Mouse (Mus musculus): Measurements from ENCODE around the gene Ppp1r1b. TPM values are rescaled to one million over a fixed set of nuclear protein-coding genes. Genes with fewer than 3 reads are reported as not detected.

Gene Ppp1r1b
- polyA plus RNA-seq, 1 experiment from 2014 or later: 0.41 TPM

DNA sequence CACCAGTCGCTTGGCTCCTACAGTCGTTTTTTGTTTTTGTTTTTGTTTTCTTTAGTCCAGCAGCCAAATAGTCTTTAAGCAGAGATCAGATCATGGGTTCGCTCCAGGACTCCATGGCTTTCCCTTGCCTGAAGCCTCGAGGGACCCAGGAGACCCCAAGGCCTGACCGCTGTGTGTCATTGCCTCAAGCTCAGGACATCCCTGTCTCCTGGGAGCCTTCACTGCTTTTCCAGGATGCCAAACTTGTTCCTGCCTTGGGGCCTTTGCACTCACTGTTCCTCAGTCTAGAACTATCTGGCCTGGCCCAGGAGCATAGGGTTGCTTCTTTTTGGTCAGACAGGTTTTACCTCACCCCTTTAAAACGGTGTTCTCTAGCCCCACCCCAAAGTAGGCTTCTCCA lies 58.4 kb downstream of the Ppp1r1b start:
- 72% methylated on average over 6 of the region's 6 CpGs for WGBS
- Histone ChIP-seq H3K4me1 (peaks cover 19% of the 10 kb centered on the region), H3K9me3 (no peaks in the 10 kb centered on the region), H3K36me3 (replicated peaks) (no peaks in the 10 kb centered on the region), H3K27ac (no peak overlapping the region), H3K27me3 (ENCODE audit: poor library complexity, severe bottlenecking) (peaks cover 38% of the 10 kb centered on the region), H3K4me3 (no peak overlapping the region)
- DNase-seq (ENCODE audit: extremely low spot score, low spot score): no peak

Other genes starting within 250 kb of the Ppp1r1b start
- 16.9 and 18.3 TPM in 2 replicates for gene Fbxl20, start 198.0 kb upstream of the Ppp1r1b start, polyA plus RNA-seq (2016; fragmentation: Nextera tagmentation; extraction: Ambion mirVana)
- 77.9 and 78.5 TPM in 2 replicates for gene Med1, start 155.1 kb upstream of the Ppp1r1b start, polyA plus RNA-seq (2016; fragmentation: Nextera tagmentation; extraction: Ambion mirVana)
- gene Cdk12, start 145.3 kb upstream of the Ppp1r1b start, polyA plus RNA-seq (2016; fragmentation: Nextera tagmentation; extraction: Ambion mirVana): 12.7 and 13.0 TPM in 2 replicates
- gene Neurod2, start 18.8 kb upstream of the Ppp1r1b start, polyA plus RNA-seq (2016; fragmentation: Nextera tagmentation; extraction: Ambion mirVana): 0.14 TPM in 1 of 2 replicates, not detected in the other
- 39.8 and 41.0 TPM in 2 replicates for gene Stard3, start 10.0 kb downstream of the Ppp1r1b start, polyA plus RNA-seq (2016; fragmentation: Nextera tagmentation; extraction: Ambion mirVana)
- 0.15 TPM in 1 of 2 replicates, not detected in the other for gene Tcap, start 35.4 kb downstream of the Ppp1r1b start, polyA plus RNA-seq (2016; fragmentation: Nextera tagmentation; extraction: Ambion mirVana)
- gene Pnmt, start 38.0 kb downstream of the Ppp1r1b start, polyA plus RNA-seq (2016; fragmentation: Nextera tagmentation; extraction: Ambion mirVana): not detected in 2 replicates
- 10.0 and 10.1 TPM in 2 replicates for gene Pgap3, start 52.1 kb downstream of the Ppp1r1b start, polyA plus RNA-seq (2016; fragmentation: Nextera tagmentation; extraction: Ambion mirVana)
- 18.9 and 21.9 TPM in 2 replicates for gene Erbb2, start 64.1 kb downstream of the Ppp1r1b start, polyA plus RNA-seq (2016; fragmentation: Nextera tagmentation; extraction: Ambion mirVana)
- gene Mien1, start 90.6 kb downstream of the Ppp1r1b start, polyA plus RNA-seq (2016; fragmentation: Nextera tagmentation; extraction: Ambion mirVana): 91.2 and 94.3 TPM in 2 replicates
- 4.1 and 5.6 TPM in 2 replicates for gene Grb7, start 98.0 kb downstream of the Ppp1r1b start, polyA plus RNA-seq (2016; fragmentation: Nextera tagmentation; extraction: Ambion mirVana)
- gene Ikzf3, start 197.6 kb downstream of the Ppp1r1b start, polyA plus RNA-seq (2016; fragmentation: Nextera tagmentation; extraction: Ambion mirVana): 0.07 TPM in 1 of 2 replicates, not detected in the other
- gene Zpbp2, start 202.7 kb downstream of the Ppp1r1b start, polyA plus RNA-seq (2016; fragmentation: Nextera tagmentation; extraction: Ambion mirVana): 0.26 and 0.66 TPM in 2 replicates
- 62.8 and 65.6 TPM in 2 replicates for gene Ormdl3, start 239.0 kb downstream of the Ppp1r1b start, polyA plus RNA-seq (2016; fragmentation: Nextera tagmentation; extraction: Ambion mirVana)
- gene Lrrc3c, start 249.9 kb downstream of the Ppp1r1b start, polyA plus RNA-seq (2016; fragmentation: Nextera tagmentation; extraction: Ambion mirVana): not detected in 2 replicates